Mouse (Mus musculus) adipocyte (in vitro differentiated cells): ENCODE measurements around the gene Nckap5.

Experiments
- DNase-seq: peaks from one replicate; pipeline ENCODE4 v3.0.0-alpha.2; 2016; ENCODE audit warnings: low spot score

Nckap5 gene

DNA sequence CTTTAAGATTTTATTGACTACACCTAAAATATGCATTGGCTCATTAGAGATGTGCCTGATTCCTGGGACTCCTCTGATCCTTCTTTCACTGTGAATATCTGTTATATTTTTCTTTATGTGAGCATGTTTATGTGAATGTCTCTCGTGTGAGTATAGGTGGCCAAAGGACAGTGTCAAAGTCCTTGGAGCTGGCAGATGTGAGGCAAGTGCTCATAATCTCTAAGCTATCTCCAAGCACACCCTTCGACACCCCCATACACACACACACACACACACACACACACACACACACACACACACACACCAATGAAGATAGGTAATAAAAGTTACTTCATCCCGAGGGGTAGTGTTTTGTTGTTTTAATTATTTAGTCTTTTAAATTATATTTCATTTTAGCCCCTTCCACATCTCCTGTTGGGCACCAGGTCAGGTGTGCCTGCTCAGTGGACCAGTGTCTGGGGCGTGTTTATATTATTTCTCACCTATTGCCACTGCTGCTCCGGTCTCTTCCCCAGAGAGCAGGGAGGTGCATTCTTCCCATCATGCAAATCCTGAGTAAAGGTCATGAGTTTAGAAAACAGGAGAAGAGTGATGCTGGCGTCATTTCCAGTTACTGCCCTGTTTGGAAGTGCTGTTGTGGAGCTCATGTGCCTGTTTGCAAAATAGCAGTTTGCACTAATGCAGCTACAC, 469.9 kb downstream of the Nckap5 start:
- DNase-seq: no peak

DNA sequence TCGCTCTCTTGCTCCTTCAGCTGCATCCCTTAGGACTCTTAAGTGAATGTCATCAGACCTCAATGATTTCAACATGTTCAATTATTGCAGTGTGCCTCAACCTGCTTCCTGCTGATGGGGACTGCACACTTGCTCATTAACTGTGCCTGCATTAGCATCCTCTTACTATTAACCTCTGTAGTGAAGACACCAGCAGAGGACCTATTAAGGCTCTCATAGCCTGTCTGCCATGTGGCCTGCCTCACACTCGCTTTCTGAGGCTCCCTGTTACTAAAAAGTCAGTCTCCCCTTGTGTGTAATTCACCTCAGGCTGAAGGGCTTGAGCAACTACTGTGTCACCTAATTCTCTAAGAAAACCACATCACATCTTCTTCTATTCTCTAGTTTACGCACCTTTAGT, 470.5 kb downstream of the Nckap5 start:
- DNase-seq: no peak

DNA sequence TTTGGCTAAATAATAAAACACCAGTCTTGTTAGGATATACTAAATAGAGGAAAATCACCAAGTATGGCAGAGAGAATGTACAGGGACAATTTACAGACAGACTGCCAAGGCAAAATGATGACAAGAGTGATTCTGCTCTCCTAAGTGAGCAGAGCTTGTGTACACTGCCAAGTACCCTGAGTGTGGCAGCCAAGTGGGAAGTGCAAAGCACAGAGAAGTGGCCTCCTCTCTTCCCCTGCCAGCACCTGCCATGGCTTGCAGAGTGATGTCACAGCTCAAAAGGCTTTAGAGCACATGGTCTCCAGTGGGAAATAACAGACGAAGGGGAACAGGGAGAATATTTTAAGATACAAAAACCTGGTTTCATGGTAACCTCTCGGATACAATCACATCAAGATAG, 488.8 kb downstream of the Nckap5 start:
- no peak for DNase-seq

GRCm38 (mm10) chr1:126339250-126339649, 491.3 kb downstream of the Nckap5 start:
- DNase-seq: no peak

- DNase-seq: no peak
Observed at GRCm38 (mm10) chr1:126334202-126334601, 496.4 kb downstream of the Nckap5 start.

- DNase-seq: peak; percentile 16
Observed at GRCm38 (mm10) chr1:126332026-126332425, 498.6 kb downstream of the Nckap5 start.

DNA sequence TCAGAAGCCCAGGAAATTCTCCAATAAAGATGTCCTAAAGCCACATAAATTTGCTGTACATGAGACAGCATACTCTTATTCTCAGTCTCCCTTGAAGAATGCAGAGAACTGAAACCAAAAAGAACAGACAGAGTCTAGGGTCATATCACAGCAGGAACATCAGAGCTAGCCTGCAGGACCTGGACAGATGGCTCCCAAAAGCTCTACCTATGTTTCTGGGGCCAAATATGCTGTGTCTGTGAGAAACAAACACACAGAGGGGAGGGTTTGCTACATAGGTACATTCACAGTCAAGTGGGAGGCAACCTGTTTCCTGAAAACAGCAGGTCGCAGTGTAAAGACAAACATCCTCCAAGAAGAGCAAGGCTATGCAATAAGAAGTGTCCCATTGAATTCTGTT, 509.9 kb downstream of the Nckap5 start:
- no peak for DNase-seq

DNA sequence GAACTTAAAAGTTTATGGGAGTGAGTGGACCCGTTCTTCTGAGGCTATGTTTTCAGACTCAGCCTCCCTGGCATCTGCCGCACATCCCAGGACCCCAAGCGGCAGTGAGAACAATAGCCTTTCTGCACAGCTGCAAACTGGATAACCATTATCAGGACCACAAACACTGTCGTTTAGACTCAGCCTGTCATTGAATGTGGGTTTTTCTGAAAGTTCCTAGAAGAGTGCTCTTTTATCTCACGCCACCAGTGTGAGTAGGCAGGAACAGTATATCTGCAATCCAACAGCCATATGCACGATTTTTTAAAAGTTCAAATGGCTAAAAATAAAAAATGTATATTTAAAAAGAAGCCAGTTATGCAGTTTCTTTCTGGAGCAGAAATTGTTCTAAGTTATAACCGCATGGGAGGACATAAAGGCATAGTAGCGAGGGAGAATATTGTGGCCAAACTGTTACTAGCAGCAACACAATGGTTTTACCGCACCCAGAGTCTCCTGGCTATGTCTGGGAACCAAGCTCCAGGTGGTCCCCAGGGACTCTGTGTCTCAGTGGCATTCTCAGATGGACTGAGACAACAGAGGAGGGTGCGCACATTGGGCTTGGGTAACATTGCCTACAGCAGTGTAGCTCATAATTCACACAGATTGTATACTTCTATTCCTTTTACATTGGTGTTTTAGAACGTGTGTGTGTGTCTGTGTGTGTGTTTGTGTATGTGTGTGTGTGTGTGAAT, 512.6 kb downstream of the Nckap5 start:
- no peak for DNase-seq

- no peak for DNase-seq
Observed at GRCm38 (mm10) chr1:126317345-126317744, 513.3 kb downstream of the Nckap5 start.

DNA sequence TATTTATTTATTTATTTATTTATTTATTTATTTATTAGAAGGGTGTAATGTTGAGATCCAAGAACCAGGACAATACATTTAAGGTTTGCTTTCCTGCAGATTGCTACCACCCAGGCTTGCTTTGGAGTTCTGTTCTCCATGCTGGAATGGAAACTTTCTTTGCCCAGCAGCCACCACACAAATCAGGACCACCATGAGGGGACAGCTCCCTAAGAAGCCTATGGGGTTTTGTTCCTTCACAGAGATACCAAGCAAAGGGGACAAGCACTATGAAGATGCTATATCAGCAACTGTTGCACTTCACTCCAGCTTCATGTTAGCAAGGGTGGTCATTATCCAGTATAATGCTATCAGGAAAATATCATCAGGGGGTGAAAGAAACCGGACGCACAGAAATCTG, 513.7 kb downstream of the Nckap5 start:
- no peak for DNase-seq

GRCm38 (mm10) chr1:126301129-126301528, 529.5 kb downstream of the Nckap5 start:
- no peak for DNase-seq

DNA sequence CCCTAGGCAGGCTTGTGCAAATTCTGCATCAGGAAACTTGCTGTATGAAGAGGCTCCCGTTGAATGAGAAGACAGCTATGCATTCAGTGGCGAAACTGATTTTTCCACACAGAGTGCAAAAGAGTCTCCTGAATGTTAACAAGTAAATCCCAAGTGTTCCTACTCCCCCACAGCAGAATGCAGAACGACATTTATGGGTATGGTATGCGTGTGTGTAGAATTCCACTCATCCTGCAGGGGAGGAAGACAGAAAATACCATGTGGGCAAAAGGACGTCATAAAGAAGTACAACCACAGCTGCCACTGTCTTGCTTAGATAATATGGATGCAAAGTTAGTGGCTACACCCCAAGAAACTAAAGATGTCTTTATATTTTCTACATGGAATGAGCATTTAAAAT, 565.7 kb downstream of the Nckap5 start:
- DNase-seq: no peak

GRCm38 (mm10) chr1:126254364-126254763, 576.2 kb downstream of the Nckap5 start:
- no peak for DNase-seq

DNA sequence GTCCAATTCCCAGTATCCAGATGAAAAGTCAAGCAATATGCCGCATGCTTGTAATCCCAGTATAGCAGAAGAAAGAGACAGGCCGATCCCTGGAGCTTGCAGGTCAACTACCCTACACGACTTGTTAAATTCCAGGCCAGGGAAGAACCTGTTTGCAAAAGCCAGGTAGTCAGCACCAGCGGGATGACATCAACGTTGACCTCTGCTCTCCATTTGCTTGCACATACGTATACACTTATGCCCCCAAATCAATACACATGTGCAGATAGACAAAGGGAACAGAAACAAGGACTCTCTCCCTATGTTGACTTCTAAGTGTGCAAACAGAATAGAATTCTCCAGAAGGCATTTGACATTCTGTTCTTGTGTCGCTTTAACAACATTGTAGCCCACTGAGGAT, 576.7 kb downstream of the Nckap5 start:
- no peak for DNase-seq

GRCm38 (mm10) chr1:126233196-126233595, 597.4 kb downstream of the Nckap5 start:
- DNase-seq: no peak

- no peak for DNase-seq
Observed at GRCm38 (mm10) chr1:126231199-126231598, 599.4 kb downstream of the Nckap5 start.

DNA sequence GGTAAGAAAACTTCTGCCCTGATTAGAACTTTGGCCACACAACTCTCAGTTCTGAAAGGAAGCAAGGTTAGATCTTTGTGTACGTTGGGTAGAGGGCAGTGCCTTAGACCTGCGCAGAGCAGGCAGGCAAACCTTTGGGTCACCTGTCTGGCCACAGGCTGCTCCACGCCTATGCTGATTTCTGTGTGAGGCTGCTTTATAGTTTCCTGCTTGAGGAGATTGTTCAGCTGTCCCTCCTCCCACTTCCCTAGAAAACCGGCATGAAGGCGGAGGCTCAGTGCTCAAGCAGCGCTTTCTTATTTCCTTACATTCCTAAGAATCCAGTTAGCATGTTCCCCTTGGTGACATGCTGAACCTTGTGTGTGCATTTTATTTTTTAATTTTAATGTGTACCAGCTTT, 620.4 kb downstream of the Nckap5 start:
- no peak for DNase-seq

- DNase-seq: no peak
Observed at GRCm38 (mm10) chr1:126209743-126210142, 620.9 kb downstream of the Nckap5 start.

- no peak for DNase-seq
Observed at GRCm38 (mm10) chr1:126209131-126209530, 621.5 kb downstream of the Nckap5 start.

- DNase-seq: no peak
Observed at GRCm38 (mm10) chr1:126196937-126197336, 633.7 kb downstream of the Nckap5 start.

- DNase-seq: no peak
Observed at GRCm38 (mm10) chr1:126190353-126190752, 640.2 kb downstream of the Nckap5 start.

- DNase-seq: no peak
Observed at GRCm38 (mm10) chr1:126183751-126184150, 646.8 kb downstream of the Nckap5 start.

DNA sequence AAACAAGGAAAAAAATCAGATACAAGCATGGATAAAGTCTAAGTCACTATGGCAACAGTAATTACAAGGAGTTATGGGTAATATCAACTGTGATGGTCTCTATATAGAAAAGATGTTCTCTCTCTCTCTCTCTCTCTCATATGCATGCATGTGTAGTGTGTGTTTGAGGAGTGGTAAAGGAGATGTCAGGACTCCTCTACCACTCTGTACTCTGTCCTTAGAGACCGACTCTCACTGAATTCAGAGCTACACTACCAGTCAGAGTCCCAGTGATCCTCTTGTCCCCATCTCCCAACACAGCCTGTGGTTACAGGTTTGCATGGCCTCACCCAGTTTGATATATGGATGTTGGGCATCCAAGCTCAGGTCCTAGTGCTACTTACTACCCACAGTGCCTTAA, 662.0 kb downstream of the Nckap5 start:
- no peak for DNase-seq

DNA sequence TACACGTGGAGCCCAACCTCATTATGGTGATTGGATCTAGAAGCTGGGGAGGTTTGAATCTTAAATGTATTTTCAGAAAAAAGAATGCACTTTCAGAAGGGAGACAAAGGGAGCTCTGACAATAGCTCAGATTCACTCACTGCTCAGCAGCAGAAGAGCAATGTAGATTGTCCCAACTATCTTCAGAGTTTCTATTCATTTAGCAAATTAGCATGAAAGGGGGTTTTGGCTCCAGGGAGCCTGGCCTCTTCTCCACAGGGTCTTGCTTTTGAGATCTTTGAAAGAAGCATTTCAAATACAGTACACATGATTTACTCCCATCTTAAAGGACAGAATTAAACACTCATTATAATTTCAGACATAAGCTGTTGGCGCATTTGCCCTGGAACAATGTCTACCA, 662.5 kb downstream of the Nckap5 start:
- DNase-seq: no peak
